Mouse (Mus musculus): ENCODE data around the gene Gm5773. TPM values are rescaled to one million over a fixed set of nuclear protein-coding genes. Genes with fewer than 3 reads are reported as not detected.
"Not testable (repeated sequence)": the region's sequence is repeated elsewhere in the genome, so short reads cannot be mapped to it uniquely, and the experiment has no call there.

Gm5773 gene
- total RNA-seq (2012; rRNA removed) = not detected in 2 replicates
- not detected for polyA plus RNA-seq (2012; ENCODE audit: insufficient read depth in 1 of 2, insufficient read length in 2 of 2, low read depth in 1 of 2, low replicate concordance in 2 of 2, missing spikeins in 1 of 2)

DNA sequence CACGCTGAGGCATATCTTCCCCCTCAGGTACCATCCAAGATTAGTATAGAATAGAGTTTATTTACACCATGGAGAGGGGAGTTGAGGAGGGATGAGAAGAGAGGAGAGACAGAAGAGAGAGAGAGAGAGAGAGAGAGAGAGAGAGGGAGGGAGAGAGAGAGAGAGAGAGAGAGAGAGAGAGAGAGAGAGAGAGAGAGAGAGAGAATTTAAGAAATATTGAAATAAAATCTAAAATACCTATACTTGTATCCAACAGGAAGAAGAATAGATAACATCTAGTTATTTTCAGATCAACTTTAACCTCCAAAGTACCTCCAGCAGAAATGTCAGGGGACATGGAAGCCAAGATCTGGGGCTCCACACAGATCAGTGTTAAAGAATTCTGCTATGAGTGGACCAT, at the start of gene Gm5773:
Gene Gm5773 (plus strand): TSS at position 301 of the 400 bp plus-strand sequence.
- not testable (repeated sequence) for H3K9me3 ChIP-seq (replicated peaks; ENCODE audit: insufficient read depth, low read length); DNase-seq (ENCODE audit: low read depth, low spot score); H3K27ac ChIP-seq (ENCODE audit: control insufficient read depth, low read depth, low read length); H3K4me3 ChIP-seq (ENCODE audit: control insufficient read depth in 1 of 2, insufficient read depth in 1 of 2, low read depth in 2 of 2, low read length in 2 of 2); H3K79me2 ChIP-seq (ENCODE audit: control insufficient read depth, insufficient read depth, low read length, poor library complexity); H3K9ac ChIP-seq (ENCODE audit: control insufficient read depth, low read depth, low read length, poor library complexity, severe bottlenecking); H3K4me1 ChIP-seq (ENCODE audit: control insufficient read depth in 1 of 2, insufficient read depth in 2 of 2, low read length in 2 of 2); H3K27me3 ChIP-seq (ENCODE audit: control insufficient read depth in 1 of 2, insufficient read depth in 2 of 2, low read length in 2 of 2); H3K36me3 ChIP-seq (ENCODE audit: control insufficient read depth in 1 of 2, insufficient read depth in 2 of 2, low read length in 2 of 2)

DNA sequence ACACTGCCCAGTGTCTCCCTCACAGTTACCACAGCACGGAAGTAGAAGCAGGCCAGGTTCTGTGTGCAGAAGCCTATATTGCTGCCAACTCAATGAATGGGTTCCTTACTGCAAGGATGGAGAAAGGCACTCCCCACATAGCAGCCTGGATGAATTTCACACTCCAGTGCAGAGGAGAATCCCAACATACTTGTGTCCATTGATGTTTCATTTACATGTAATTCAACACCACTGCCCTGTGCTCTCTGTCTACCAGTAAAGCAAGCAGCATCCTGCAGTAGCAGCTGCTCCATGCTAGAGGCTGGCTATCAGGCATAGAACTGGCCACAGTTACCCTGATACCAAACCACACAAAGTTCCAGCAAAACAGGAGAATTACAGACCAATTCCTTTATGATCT, 27.3 kb upstream of the Gm5773 start:
- not testable (repeated sequence) for H3K9me3 ChIP-seq (replicated peaks; ENCODE audit: insufficient read depth, low read length); H3K36me3 ChIP-seq (ENCODE audit: control insufficient read depth in 1 of 2, insufficient read depth in 2 of 2, low read length in 2 of 2); H3K9ac ChIP-seq (ENCODE audit: control insufficient read depth, low read depth, low read length, poor library complexity, severe bottlenecking); H3K4me1 ChIP-seq (ENCODE audit: control insufficient read depth in 1 of 2, insufficient read depth in 2 of 2, low read length in 2 of 2); DNase-seq (ENCODE audit: low read depth, low spot score); H3K27ac ChIP-seq (ENCODE audit: control insufficient read depth, low read depth, low read length); H3K4me3 ChIP-seq (ENCODE audit: control insufficient read depth in 1 of 2, insufficient read depth in 1 of 2, low read depth in 2 of 2, low read length in 2 of 2); H3K27me3 ChIP-seq (ENCODE audit: control insufficient read depth in 1 of 2, insufficient read depth in 2 of 2, low read length in 2 of 2); H3K79me2 ChIP-seq (ENCODE audit: control insufficient read depth, insufficient read depth, low read length, poor library complexity)

DNA sequence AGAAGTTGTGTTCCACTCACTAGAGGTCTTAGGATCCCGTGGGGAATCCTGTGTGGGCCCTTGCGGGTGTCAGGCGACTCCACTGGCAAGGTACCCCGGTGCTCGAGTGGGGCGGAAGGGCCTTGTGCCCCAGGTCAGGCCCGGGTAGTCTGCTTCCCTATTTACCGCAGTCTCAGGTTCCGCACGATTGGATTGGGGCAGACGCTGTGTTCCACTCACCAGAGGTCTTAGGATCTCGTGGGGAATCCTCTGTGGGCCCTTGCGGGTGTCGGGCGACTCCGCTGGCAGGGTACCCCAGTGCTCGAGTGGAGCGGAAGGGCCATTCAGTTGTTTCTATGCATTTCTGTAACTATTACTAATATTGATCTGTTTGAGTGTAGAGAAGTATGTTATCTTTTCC, 18.8 kb upstream of the Gm5773 start:
- H3K79me2 ChIP-seq (ENCODE audit: control insufficient read depth, insufficient read depth, low read length, poor library complexity); H3K27me3 ChIP-seq (ENCODE audit: control insufficient read depth in 1 of 2, insufficient read depth in 2 of 2, low read length in 2 of 2); H3K9ac ChIP-seq (ENCODE audit: control insufficient read depth, low read depth, low read length, poor library complexity, severe bottlenecking); H3K36me3 ChIP-seq (ENCODE audit: control insufficient read depth in 1 of 2, insufficient read depth in 2 of 2, low read length in 2 of 2); H3K27ac ChIP-seq (ENCODE audit: control insufficient read depth, low read depth, low read length); H3K4me1 ChIP-seq (ENCODE audit: control insufficient read depth in 1 of 2, insufficient read depth in 2 of 2, low read length in 2 of 2); H3K9me3 ChIP-seq (replicated peaks; ENCODE audit: insufficient read depth, low read length); H3K4me3 ChIP-seq (ENCODE audit: control insufficient read depth in 1 of 2, insufficient read depth in 1 of 2, low read depth in 2 of 2, low read length in 2 of 2): not testable (repeated sequence)
- peak; percentile 0 for DNase-seq (ENCODE audit: low read depth, low spot score)

DNA sequence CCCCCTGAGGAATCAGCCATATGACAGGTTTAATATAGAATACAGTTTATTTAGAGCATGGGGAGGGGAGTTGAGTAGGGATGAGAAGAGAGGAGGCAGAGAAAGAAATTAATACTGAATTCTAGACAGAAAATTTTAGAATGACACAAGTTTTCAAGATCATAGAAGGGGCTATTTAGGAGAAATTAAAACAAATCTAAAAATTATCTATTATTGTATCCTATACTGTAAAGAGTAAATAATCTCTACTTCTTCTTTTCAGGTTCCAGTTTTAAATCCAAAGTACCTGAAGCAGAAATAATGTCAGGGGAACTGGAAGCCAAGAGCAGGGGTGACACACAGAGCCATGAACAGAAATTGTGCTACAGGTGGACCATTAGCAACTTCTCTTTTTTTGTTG, 23.3 kb downstream of the Gm5773 start, which contains the start of gene Tdpoz4:
Gene Tdpoz4 (plus strand): TSS at position 301 of the 400 bp plus-strand sequence.
- not testable (repeated sequence) for H3K79me2 ChIP-seq (ENCODE audit: control insufficient read depth, insufficient read depth, low read length, poor library complexity); H3K9ac ChIP-seq (ENCODE audit: control insufficient read depth, low read depth, low read length, poor library complexity, severe bottlenecking); H3K36me3 ChIP-seq (ENCODE audit: control insufficient read depth in 1 of 2, insufficient read depth in 2 of 2, low read length in 2 of 2); DNase-seq (ENCODE audit: low read depth, low spot score); H3K4me3 ChIP-seq (ENCODE audit: control insufficient read depth in 1 of 2, insufficient read depth in 1 of 2, low read depth in 2 of 2, low read length in 2 of 2); H3K27ac ChIP-seq (ENCODE audit: control insufficient read depth, low read depth, low read length); H3K4me1 ChIP-seq (ENCODE audit: control insufficient read depth in 1 of 2, insufficient read depth in 2 of 2, low read length in 2 of 2); H3K27me3 ChIP-seq (ENCODE audit: control insufficient read depth in 1 of 2, insufficient read depth in 2 of 2, low read length in 2 of 2); H3K9me3 ChIP-seq (replicated peaks; ENCODE audit: insufficient read depth, low read length)

DNA sequence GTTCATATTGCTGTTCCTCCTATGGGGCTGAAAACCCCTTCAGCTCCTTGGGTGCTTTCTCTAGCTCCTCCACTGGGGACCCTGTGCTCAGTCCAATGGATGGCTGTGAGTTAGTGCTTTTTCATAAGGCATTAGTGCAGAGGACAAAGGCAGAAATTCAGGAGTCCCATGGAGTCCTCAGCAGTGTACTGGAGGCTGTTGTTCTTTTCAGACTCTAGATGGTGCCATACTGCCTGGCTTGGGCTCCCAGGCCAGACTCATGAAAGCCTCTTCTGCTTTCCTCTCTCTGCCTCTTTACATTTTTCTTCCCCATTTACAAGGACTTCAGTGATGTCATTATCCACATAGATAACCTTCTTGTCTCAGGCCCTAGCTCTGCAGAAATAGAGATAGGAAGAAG, 40.5 kb downstream of the Gm5773 start:
- H3K27ac ChIP-seq (ENCODE audit: control insufficient read depth, low read depth, low read length); H3K36me3 ChIP-seq (ENCODE audit: control insufficient read depth in 1 of 2, insufficient read depth in 2 of 2, low read length in 2 of 2); H3K4me1 ChIP-seq (ENCODE audit: control insufficient read depth in 1 of 2, insufficient read depth in 2 of 2, low read length in 2 of 2); H3K9ac ChIP-seq (ENCODE audit: control insufficient read depth, low read depth, low read length, poor library complexity, severe bottlenecking); H3K4me3 ChIP-seq (ENCODE audit: control insufficient read depth in 1 of 2, insufficient read depth in 1 of 2, low read depth in 2 of 2, low read length in 2 of 2); H3K27me3 ChIP-seq (ENCODE audit: control insufficient read depth in 1 of 2, insufficient read depth in 2 of 2, low read length in 2 of 2); DNase-seq (ENCODE audit: low read depth, low spot score); H3K79me2 ChIP-seq (ENCODE audit: control insufficient read depth, insufficient read depth, low read length, poor library complexity); H3K9me3 ChIP-seq (replicated peaks; ENCODE audit: insufficient read depth, low read length): not testable (repeated sequence)
- TF ChIP-seq CTCF (IDR thresholded peaks at IDR 0.05 in 2 of 3, conservative IDR thresholded peaks at IDR 0.05 in 1 of 3; ENCODE audit: control insufficient read depth in 1 of 3, insufficient read depth in 1 of 3, low read depth in 2 of 3, low read length in 3 of 3, poor library complexity in 1 of 3, severe bottlenecking in 1 of 3) (0 out of 6 replicates have a peak, but pooled peaks of 1 of the 3 experiments have one; percentile 17), RAD21 (IDR thresholded peaks at IDR 0.05; ENCODE audit: low read depth, low read length) (peak; percentile 10)

Other genes starting within 250 kb of the Gm5773 start
- gene S100a10, start 217.9 kb upstream of the Gm5773 start, total RNA-seq (2012; rRNA removed) = 81.1 and 108 TPM in 2 replicates
- gene S100a10, start 217.9 kb upstream of the Gm5773 start, polyA plus RNA-seq (2012; ENCODE audit: insufficient read depth in 1 of 2, insufficient read length in 2 of 2, low read depth in 1 of 2, low replicate concordance in 2 of 2, missing spikeins in 1 of 2) = 10 to 100 TPM in 1 of 2 experiments, not detected in 1; 92.5 TPM
- not detected in 2 replicates for gene Tdpoz2, start 120.3 kb upstream of the Gm5773 start, total RNA-seq (2012; rRNA removed)
- not detected for gene Tdpoz2, start 120.3 kb upstream of the Gm5773 start, polyA plus RNA-seq (2012; ENCODE audit: insufficient read depth in 1 of 2, insufficient read length in 2 of 2, low read depth in 1 of 2, low replicate concordance in 2 of 2, missing spikeins in 1 of 2)
- not detected in 2 replicates for gene Tdpoz1, start 96.7 kb upstream of the Gm5773 start, total RNA-seq (2012; rRNA removed)
- gene Tdpoz1, start 96.7 kb upstream of the Gm5773 start, polyA plus RNA-seq (2012; ENCODE audit: insufficient read depth in 1 of 2, insufficient read length in 2 of 2, low read depth in 1 of 2, low replicate concordance in 2 of 2, missing spikeins in 1 of 2) = not detected
- 0.26 TPM in 1 of 2 replicates, not detected in the other for gene Gm37596, start 79.9 kb upstream of the Gm5773 start, total RNA-seq (2012; rRNA removed)
- gene Gm37596, start 79.9 kb upstream of the Gm5773 start, polyA plus RNA-seq (2012; ENCODE audit: insufficient read depth in 1 of 2, insufficient read length in 2 of 2, low read depth in 1 of 2, low replicate concordance in 2 of 2, missing spikeins in 1 of 2) = under 1 TPM in 1 of 2 experiments, not detected in 1; 0.10 TPM
- gene Tdpoz4, start 23.4 kb downstream of the Gm5773 start, total RNA-seq (2012; rRNA removed) = not detected in 2 replicates
- gene Tdpoz4, start 23.4 kb downstream of the Gm5773 start, polyA plus RNA-seq (2012; ENCODE audit: insufficient read depth in 1 of 2, insufficient read length in 2 of 2, low read depth in 1 of 2, low replicate concordance in 2 of 2, missing spikeins in 1 of 2) = not detected
- not detected in 2 replicates for gene Tdpoz3, start 53.0 kb downstream of the Gm5773 start, total RNA-seq (2012; rRNA removed)
- gene Tdpoz3, start 53.0 kb downstream of the Gm5773 start, polyA plus RNA-seq (2012; ENCODE audit: insufficient read depth in 1 of 2, insufficient read length in 2 of 2, low read depth in 1 of 2, low replicate concordance in 2 of 2, missing spikeins in 1 of 2) = not detected
- gene Gm9117, start 170.5 kb downstream of the Gm5773 start, total RNA-seq (2012; rRNA removed) = not detected in 2 replicates
- gene Gm9117, start 170.5 kb downstream of the Gm5773 start, polyA plus RNA-seq (2012; ENCODE audit: insufficient read depth in 1 of 2, insufficient read length in 2 of 2, low read depth in 1 of 2, low replicate concordance in 2 of 2, missing spikeins in 1 of 2) = not detected
- gene Tdpoz5, start 188.3 kb downstream of the Gm5773 start, total RNA-seq (2012; rRNA removed) = not detected in 2 replicates
- gene Tdpoz5, start 188.3 kb downstream of the Gm5773 start, polyA plus RNA-seq (2012; ENCODE audit: insufficient read depth in 1 of 2, insufficient read length in 2 of 2, low read depth in 1 of 2, low replicate concordance in 2 of 2, missing spikeins in 1 of 2) = not detected